Mouse (Mus musculus): ENCODE data around the gene Vps52. TPM values are rescaled to one million over a fixed set of nuclear protein-coding genes. Genes with fewer than 3 reads are reported as not detected.
"Not testable (repeated sequence)": the region's sequence is repeated elsewhere in the genome, so short reads cannot be mapped to it uniquely, and the experiment has no call there.

The Vps52 gene
- polyA plus RNA-seq, 1 experiment: 54.2 TPM

GRCm38 (mm10) chr17:33947430-33948089, 8.1 kb upstream of the Vps52 start:
- 86% methylated on average over 10 of the region's 10 CpGs for WGBS
- Histone ChIP-seq H3K27ac (ENCODE audit: insufficient read depth, low read depth, low read length) (no peak overlapping the region), H3K4me3 (ENCODE audit: insufficient read depth, low read depth, low read length) (no peak overlapping the region), H3K4me1 (ENCODE audit: control insufficient read depth, insufficient read depth, low read length) (peaks cover under 1% of the 10 kb centered on the region; the same call in 1 of the 2 replicates), H3K36me3 (ENCODE audit: control insufficient read depth, insufficient read depth, low read length) (no peaks in the 10 kb centered on the region), H3K27me3 (replicated peaks; ENCODE audit: control insufficient read depth, insufficient read depth, low read length) (no peaks in the 10 kb centered on the region)
- TF ChIP-seq CTCF (conservative IDR thresholded peaks at IDR 0.05; ENCODE audit: insufficient read depth, insufficient read length, low read depth, low read length) (no peak), POLR2A (IDR thresholded peaks at IDR 0.05; ENCODE audit: low read depth, low read length) (no peak)
- DNase-seq: no peak

GRCm38 (mm10) chr17:33948090-33948904, 7.3 kb upstream of the Vps52 start:
- TF ChIP-seq POLR2A (IDR thresholded peaks at IDR 0.05; ENCODE audit: low read depth, low read length) (no peak), CTCF (conservative IDR thresholded peaks at IDR 0.05; ENCODE audit: insufficient read depth, insufficient read length, low read depth, low read length) (no peak)
- H3K36me3 ChIP-seq (ENCODE audit: control insufficient read depth, insufficient read depth, low read length): no peaks in the 10 kb centered on the region
- WGBS: 72% methylated on average over 22 of the region's 22 CpGs
- H3K27ac ChIP-seq (ENCODE audit: insufficient read depth, low read depth, low read length): no peak overlapping the region
- peaks cover 5% of the 10 kb centered on the region; the same call in 1 of the 2 replicates for H3K4me1 ChIP-seq (ENCODE audit: control insufficient read depth, insufficient read depth, low read length)
- no peak overlapping the region for H3K4me3 ChIP-seq (ENCODE audit: insufficient read depth, low read depth, low read length)
- DNase-seq: no peak
- H3K27me3 ChIP-seq (replicated peaks; ENCODE audit: control insufficient read depth, insufficient read depth, low read length): no peaks in the 10 kb centered on the region

- WGBS: 73% methylated on average over 19 of the region's 19 CpGs
- no peak for TF ChIP-seq CTCF (conservative IDR thresholded peaks at IDR 0.05; ENCODE audit: insufficient read depth, insufficient read length, low read depth, low read length)
- no peak for TF ChIP-seq POLR2A (IDR thresholded peaks at IDR 0.05; ENCODE audit: low read depth, low read length)
- no peak for DNase-seq
- Histone ChIP-seq H3K4me1 (ENCODE audit: control insufficient read depth, insufficient read depth, low read length) (peaks cover 5% of the 10 kb centered on the region; the same call in 1 of the 2 replicates), H3K27ac (ENCODE audit: insufficient read depth, low read depth, low read length) (no peak overlapping the region), H3K36me3 (ENCODE audit: control insufficient read depth, insufficient read depth, low read length) (no peaks in the 10 kb centered on the region), H3K27me3 (replicated peaks; ENCODE audit: control insufficient read depth, insufficient read depth, low read length) (no peaks in the 10 kb centered on the region), H3K4me3 (ENCODE audit: insufficient read depth, low read depth, low read length) (no peak overlapping the region)
Observed at GRCm38 (mm10) chr17:33948905-33949537, 6.6 kb upstream of the Vps52 start.

GRCm38 (mm10) chr17:33950131-33950625, 5.4 kb upstream of the Vps52 start:
- TF ChIP-seq POLR2A (IDR thresholded peaks at IDR 0.05; ENCODE audit: low read depth, low read length) (no peak), CTCF (conservative IDR thresholded peaks at IDR 0.05; ENCODE audit: insufficient read depth, insufficient read length, low read depth, low read length) (no peak)
- Histone ChIP-seq H3K27ac (ENCODE audit: insufficient read depth, low read depth, low read length) (no peak overlapping the region), H3K4me1 (ENCODE audit: control insufficient read depth, insufficient read depth, low read length) (peaks cover 12% of the 10 kb centered on the region; the same call in 1 of the 2 replicates), H3K36me3 (ENCODE audit: control insufficient read depth, insufficient read depth, low read length) (no peaks in the 10 kb centered on the region), H3K4me3 (ENCODE audit: insufficient read depth, low read depth, low read length) (no peak overlapping the region), H3K27me3 (replicated peaks; ENCODE audit: control insufficient read depth, insufficient read depth, low read length) (no peaks in the 10 kb centered on the region)
- DNase-seq: no peak
- 74% methylated on average over 10 of the region's 10 CpGs for WGBS

- peak; percentile 76 for DNase-seq
- peaks cover 13% of the 10 kb centered on the region; the same call in 1 of the 2 replicates for H3K4me1 ChIP-seq (ENCODE audit: control insufficient read depth, insufficient read depth, low read length)
- WGBS: 2% methylated on average over 45 of the region's 45 CpGs
Observed at GRCm38 (mm10) chr17:33951021-33951946, 4.3 kb upstream of the Vps52 start, which contains the start of gene B3galt4. Gene B3galt4, minus strand, starts transcription at chr17:33951488.

GRCm38 (mm10) chr17:33952015-33952414, 3.6 kb upstream of the Vps52 start:
- H3K27ac ChIP-seq (ENCODE audit: insufficient read depth, low read depth, low read length); DNase-seq; H3K36me3 ChIP-seq (ENCODE audit: control insufficient read depth, insufficient read depth, low read length); H3K27me3 ChIP-seq (replicated peaks; ENCODE audit: control insufficient read depth, insufficient read depth, low read length); H3K4me3 ChIP-seq (ENCODE audit: insufficient read depth, low read depth, low read length): not testable (repeated sequence)
- 70% methylated on average over 13 of the region's 13 CpGs for WGBS
- H3K4me1 ChIP-seq (ENCODE audit: control insufficient read depth, insufficient read depth, low read length): peaks cover 16% of the 10 kb centered on the region; the same call in 1 of the 2 replicates

More at GRCm38 (mm10) chr17:33951021-33951946, 4.3 kb upstream of the Vps52 start, which contains the start of gene B3galt4:
- TF ChIP-seq POLR2A (IDR thresholded peaks at IDR 0.05; ENCODE audit: low read depth, low read length) (peak; percentile 65), CTCF (conservative IDR thresholded peaks at IDR 0.05; ENCODE audit: insufficient read depth, insufficient read length, low read depth, low read length) (no peak)
- no peaks in the 10 kb centered on the region for H3K36me3 ChIP-seq (ENCODE audit: control insufficient read depth, insufficient read depth, low read length)
- H3K4me3 ChIP-seq (ENCODE audit: insufficient read depth, low read depth, low read length): peak within 1 kb of the TSS; percentile 62
- no peaks in the 10 kb centered on the region for H3K27me3 ChIP-seq (replicated peaks; ENCODE audit: control insufficient read depth, insufficient read depth, low read length)
- peak within 1 kb of the TSS; percentile 30; the same call in 1 of the 2 replicates for H3K27ac ChIP-seq (ENCODE audit: insufficient read depth, low read depth, low read length)

All from kidney, adult 2 months (tissue).